Mouse (Mus musculus): Measurements from ENCODE around the gene Kdm4a.
A peak's percentile ranks its signal among the peaks of the same experiment; 100 is the strongest.

Kdm4a gene

DNA sequence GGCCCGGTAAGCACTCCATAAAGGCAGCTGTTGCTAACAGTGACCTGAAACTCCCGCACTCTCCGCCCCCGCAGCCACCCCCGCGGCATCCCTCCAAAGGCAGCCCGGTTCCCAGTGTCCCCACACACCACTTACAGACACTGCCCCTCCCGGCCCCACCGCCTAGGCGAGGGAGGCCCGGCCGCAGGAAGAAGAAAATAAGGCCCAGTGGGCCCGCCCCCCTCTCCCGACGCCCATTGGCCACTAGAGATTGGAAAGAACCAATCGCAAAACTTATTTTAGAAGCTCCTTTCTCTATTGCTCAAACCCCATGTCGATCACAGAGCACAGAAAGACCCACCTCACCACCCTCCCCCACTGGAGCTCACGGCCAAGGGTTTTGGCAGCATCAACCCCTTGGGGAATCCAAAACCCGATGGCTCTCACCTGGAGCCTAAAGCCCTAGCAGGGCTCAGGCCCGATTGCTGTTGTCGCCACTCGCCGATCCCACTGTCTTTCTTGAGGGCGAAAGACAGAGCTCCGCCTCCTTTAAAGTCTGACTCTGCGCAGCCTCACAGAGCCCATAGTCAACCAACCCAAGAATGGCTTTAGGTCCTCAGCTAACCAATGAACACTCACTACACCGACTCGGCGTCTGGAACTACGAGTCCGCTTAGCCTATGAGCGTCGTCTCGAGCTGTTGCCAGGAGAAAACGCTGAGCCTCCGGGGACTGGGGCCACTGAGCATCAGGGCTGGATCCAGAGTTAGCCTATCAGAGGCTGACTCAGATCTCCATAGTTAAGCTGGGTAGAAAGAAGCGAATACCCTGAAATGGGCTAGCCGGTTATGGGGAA is at the start of gene Kdm4a:
Kdm4a (minus strand) TSS at position 577 of the 834 bp plus-strand sequence.
- DNase-seq = peak; percentile 98

DNA sequence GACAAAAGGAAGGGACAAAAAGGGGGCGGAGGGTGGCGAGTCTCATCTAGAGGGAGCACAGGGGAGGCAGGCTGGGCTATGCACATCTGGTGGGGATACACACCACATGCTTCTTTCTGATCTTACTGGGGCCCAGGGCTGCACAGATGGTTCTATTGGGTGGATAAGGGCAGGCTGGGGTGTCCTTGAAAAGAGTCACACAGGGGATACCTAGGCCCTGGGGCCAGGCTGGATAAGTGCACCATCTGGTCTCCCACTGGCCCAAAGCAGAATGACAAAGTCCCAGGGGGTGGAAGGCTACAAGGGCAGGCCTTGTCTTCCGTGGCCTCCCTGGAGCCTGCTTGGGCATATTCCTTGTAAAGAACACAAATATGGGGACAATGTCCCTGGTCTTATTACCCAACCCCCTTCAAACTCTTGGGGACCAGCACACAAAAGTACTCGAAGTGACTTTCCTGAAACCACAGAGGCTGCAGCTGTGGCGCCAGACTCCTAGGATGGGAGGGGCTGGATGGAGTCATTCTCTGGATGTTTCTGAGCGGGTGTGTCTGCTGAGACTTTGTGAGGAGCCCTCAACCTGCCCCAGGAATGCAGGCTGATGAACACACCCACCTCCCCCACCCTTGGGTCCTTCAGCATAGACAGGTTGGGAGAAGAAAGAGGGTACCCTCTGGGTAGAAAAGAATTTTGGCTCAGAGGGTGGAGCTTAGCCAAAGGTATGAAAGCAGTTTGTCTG is 49.4 kb upstream of the Kdm4a start:
- DNase-seq = no peak

DNA sequence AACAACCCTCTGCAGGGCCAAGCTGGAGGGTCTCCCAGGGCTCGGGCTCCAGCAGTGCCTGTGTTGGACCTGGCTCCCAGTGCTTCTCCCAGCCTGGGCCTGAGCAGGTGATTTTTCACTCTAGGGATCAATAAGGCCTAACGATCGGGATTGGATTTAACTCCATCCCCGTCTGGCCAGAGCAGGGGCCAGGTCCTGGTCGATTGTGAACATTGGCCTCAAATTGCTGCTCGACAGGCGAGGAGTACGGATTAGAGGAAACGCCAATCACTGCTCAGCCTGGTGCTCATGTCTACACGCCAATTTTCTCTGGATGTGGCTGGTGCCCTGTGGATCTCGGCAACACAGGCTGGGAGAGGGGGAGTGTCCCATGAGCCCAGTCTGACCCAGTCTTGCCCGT is 47.6 kb upstream of the Kdm4a start:
- no peak for DNase-seq

DNA sequence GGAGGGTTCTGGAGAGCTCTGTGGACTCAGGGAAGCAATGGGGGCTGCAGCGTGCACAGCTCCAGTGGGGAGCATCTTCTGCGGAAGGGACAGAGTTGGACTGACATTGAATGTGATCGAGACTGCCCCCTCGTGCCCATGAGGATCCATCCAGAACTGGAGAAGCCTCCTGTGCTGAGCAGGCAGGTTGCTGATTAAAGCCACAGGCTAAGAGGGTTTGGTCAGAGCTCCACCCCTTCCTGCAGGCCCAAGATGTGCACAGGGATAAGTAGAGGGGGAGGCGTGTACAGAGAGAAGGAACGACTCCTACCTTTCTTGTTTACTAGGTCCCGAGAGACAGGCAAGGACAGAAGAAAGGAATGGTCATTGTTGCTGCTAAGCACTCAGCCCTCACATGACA is 41.4 kb upstream of the Kdm4a start:
- DNase-seq = peak; percentile 74

DNA sequence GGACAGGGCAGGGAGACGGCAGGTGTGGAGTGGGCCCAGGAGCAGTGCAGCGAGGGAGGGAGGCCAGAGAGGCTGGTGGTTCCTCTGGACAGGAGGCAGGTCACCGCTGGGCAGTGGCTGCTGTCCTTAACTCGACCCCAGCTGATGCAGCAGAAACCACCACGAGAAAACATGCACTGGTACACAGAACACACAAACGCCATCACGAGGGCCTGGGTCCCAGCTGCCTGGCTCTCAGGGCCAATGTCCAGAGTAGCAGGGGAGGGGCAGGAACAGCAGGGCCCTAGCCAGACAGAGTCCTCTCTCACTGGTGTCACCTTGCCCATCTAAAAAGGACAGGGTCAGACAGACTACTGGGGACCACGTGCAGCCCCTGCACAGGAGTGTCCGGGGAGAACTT is 40.9 kb upstream of the Kdm4a start:
- peak; percentile 61 for DNase-seq

DNA sequence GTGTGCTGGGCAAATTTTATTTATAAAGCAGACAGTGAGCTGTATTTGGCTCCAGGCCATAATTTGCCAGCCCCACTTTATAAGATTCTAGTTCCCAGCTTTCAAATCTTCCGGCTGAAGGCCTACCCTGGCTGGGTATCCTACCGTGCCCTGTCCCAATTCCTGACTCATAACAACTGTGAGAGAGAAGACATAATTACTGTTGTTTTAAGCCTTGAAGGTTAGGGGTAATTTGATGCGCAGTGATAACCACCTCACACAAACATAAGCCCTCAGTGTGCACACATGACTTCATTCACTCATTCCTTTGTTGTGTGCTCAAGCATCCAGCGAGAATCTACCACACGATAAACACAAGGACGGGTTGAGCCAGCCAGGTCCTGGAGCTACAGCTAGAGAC is 39.6 kb upstream of the Kdm4a start:
- DNase-seq = no peak

DNA sequence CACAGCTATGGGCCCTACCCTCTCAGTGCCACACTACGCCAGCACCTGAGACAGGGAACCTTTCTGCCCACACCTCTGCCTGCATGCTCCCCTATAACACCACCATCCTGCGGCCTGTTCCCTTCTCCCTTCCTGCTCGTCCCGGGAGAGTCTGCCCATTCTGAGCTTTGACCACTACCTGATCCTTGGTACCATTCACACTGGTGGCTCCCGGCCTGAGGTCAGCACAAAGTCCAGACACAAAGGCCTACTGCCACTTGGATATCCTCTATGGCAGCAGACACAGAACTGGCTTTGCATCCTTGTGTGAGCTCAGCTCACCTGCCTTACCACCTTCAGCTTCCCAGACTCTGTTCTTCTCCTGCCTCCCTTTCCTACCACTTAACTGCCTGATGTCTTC is 38.7 kb upstream of the Kdm4a start:
- peak; percentile 84 for DNase-seq

DNA sequence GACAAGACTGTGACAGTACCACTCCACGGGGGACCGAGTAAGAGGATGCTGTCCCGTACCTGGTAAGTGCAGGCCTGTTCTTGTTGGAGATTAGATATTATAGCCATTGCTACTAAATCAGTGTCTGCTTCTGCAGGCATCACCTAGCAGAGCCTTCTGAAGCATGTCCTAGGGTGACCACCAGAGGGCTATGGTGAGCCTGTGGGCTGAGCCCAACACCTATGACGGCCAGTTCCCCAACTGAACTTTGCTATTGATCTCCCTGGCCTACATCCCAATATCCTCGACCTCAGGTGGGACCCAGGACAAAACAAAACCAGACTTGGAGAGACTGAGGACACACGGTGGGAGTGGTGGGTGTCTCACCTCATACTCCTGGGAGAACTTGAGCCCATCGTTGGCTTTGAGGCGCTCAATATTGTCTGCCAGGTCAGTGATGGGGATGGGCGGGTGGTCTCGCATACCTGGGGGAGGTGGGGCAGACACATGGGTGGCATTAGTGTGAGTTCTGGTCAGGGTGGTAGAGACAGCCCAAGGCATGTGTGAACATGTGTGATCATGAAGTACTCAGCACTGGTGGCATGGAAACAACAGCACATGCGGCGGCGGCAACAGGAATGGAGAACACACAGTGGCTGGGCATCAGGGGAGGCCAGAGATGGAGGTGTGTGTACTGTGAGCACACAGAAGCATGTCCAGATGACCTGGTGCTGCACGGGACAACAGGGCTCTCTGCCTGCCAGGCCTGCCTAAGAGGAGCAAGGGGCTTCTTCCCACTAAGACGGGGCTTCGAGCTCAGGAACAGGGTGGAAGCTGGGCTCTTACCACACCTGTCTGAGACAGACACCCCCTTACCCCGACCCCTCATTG is 37.1 kb upstream of the Kdm4a start:
- peak; percentile 83 for DNase-seq

DNA sequence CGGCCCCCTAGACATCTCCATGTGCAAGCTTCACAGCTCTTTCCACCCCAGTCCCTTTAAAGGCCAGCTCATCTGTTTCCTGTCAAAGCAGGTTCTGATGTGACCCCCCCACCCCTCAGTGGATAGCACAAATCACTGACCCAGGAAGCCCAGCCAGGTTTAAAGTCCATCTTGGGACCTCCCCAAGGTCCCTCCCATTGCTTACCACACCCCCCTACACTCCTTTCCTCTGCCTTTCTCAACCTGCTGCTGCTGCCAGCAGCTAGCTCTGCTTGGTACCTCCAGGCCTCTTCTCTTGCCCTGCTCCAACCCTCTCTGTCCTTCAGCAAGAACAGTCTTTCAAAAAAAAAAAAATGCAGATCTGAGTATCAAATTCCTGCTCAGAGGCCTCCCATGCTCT is 35.0 kb upstream of the Kdm4a start:
- DNase-seq = peak; percentile 75

DNA sequence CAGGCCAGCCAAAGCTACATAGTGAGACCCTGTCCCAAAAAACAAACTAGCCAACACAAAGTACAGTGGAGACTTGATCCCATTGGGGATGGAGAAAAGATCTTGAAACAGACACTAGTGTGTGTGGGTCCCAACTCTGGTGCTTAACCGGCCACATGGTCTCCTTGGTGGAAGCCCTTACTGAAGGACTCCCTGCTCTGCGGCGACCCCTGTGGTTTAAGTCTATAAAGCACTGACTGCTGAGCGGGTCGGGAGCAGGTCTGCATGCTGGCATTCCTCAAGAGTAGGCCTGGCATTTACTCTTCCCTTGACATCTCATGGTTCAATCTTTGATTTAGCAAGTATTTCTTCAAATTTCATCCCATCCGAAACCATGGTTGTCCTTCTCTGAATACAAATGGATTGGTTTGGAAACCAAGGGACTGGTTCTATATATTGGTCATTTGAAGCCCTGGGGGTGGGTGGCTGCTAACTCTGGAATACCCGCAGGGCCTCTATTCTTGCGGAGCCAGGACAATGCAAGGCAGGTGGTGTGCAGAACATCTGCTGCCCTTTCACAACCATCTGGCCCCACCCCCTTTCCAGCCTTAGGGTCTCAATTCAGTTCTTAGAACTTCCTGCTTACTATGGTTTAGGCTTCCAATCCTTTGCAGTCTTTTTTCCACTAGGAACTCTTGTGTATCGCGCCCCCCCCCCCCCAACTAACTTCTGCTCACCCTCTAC is 27.2 kb upstream of the Kdm4a start:
- no peak for DNase-seq

DNA sequence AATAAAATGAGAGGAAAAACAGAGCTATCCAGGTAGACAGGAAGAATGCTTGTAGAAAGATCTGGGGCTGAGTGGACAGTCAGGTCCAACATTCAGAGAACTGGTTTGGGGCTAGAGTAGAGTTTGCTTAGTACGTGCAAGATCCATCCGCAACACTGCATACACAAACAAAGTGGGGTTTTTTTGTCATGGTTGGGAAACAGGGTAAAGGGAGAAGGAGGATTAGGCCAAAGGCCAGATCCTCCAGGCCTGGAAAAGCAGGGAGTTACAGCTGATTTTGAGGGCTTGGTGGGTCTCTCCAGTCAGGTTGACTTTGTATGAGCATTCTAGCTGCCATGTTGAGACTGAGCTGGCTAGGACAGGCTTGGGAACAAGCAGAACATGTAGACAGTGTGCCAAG is 26.1 kb upstream of the Kdm4a start:
- DNase-seq = no peak

DNA sequence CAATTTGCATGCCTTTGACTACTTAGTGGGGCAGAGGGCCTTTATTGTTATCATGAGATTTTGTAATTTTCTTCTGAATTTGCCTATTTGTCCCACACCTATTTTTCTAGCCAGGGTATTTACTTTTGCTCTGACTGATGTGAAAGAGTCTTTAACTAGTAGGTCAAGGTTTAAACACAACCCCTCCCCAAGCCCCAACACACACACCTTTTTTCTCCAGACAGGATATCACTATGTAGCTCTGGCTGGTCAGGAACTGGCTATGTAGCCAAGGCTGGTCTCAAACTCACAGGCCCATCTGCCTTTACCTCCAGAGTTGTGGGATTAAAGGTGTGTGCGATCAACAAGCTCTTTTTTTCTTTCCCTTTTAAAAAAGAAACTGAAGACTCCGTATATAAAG is 19.2 kb upstream of the Kdm4a start:
- DNase-seq = no peak

DNA sequence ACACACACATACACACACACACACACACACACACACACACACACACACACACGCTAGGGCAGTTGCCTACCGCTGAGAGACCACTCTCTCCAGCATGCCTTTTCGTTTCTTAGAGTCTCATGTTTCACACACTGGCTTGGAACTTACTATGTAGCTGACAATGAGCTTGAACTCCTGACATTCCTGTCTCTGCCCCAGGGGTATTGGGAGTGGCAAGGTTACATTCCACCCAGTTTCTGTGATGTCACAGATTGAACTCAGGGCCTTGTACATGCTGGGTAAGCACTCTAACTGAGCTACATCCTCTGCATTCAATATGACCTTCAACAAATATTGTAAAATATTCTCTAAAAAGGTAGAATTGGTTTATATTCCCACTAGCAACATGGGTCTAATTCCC is 18.8 kb upstream of the Kdm4a start:
- no peak for DNase-seq

DNA sequence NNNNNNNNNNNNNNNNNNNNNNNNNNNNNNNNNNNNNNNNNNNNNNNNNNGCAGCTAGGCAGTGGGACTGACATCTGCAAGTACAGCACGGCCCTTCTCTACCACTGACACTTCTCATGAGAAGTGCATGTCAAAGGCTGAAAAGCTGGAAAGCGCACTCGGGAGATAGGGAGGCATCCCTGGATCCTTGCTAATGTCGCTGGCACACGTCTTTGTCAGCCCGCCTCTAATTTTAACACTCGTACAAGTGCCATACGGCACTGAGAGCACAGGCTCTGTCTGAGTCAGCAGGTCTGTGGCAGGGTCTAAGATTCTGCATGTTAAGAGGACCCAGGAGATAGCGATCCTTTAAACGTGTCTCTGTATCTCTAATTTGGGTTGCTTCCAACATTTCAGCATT is 16.3 kb upstream of the Kdm4a start:
- no peak for DNase-seq

DNA sequence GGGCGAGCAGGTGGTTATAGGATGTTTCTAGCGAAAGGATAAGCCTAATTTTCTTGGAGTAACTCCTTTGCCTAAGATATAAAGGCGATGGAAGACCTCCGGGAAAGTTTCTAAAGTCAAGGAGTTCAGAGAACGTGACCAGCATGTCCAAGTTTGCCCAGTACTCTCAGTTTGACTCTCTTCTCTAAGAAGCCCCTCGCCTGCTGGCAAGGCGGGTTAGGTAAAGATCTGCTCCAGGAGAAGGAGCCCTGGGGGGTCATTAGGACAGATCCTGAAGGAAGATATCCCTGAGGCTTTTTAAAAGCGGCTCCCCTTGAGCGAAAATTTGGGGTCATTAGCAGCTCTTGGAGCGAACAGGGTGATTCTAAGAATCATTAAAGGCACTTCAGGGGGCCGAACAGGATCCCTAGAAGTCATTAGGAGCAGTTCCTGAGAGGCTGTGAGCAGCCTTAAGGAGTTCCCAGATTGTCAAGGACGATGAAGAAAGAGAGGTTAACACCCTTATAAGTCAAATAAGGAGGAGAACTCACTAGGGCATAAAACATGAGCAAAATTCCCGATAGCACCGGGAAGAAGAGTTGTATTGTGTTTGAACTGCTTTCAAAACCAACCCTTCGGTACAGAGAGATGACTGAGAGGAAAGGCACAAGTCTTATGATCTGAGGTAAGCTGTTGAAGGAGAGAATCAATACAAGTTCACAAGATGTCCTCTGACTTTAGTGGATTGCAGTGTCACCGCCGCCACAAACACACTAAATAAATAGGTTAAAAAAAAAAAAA is 648 bp upstream of the Kdm4a start:
- no peak for DNase-seq

DNA sequence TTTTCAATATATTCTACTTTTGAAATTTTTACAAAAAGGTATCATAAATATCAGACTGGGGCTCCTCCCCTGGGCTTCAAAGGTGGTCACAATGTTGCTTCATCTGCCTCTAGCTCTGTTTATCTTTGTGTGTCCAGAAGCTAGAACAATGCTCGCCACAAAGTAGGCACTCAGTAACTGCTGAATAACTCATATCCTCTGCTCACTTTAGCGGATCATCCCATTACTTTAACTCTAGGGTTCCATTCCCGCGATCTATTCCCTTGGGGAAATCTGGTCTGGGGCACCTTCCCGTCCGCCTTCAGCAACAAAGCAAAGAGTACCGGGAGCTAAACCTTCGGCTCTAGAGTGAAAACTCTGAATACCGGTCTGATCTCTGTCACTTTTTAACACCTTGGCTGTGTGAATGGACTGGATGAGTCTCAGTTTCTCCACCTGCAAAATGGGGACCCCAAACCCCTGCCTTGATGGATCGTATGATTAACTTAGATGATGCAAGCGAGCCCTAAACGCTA is 834 bp downstream of the Kdm4a start:
- DNase-seq = no peak

DNA sequence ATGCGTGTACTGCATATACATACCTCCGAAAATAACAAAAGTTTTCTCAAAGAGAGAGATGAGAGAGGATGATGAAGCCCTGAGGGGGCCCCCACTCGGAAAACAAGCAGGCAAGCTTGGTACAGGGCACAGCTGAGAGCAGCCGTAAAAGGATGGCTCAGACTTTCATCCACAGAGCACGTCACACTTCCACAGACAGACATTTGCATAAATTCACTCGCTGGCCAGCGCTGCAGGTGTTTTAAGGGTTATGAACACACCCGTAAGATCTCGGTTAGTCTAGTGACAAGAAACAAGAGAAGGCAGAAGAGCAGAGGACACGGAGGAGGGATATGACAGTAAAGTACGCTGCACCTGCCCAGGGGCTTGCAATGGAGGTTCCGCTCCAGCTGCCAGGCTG is 7.4 kb downstream of the Kdm4a start:
- no peak for DNase-seq

DNA sequence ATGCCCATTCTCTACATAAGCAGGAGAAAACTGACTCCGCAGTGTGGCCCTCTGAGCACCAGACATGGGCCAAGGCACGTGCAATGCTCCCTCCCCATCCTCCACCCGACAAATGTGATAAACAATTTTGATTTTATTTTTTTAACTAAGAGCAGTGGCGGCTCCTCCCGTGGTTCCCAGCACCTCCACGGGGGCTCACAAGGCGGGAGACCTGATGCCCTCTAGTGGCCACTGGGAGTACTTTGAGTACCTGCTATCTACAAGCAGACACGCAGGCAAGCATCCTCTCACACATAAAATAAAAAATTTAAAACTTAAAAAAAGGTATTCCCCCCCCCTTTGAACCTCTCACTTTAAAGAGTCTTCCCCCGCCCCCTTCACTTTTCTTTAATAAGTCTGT is 8.8 kb downstream of the Kdm4a start:
- no peak for DNase-seq

DNA sequence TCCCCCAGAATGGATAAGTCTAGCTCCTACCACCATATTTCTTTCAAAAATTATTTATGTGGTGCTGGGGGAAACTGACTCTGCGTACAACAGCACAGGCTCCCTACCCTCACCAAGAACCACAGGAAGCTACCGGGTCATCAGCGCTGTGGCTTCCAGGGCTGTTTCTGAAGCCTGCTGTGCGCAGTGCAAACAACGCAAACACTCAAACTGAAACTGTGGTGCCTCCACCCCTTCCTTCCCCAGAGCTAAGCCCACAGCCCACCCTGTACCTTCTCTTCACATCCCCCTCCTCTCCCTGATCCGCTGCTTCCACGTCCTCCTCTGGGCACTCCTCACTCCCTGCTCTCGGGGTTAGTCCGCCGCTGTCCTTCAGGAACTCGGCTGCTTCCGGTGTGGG is 17.7 kb downstream of the Kdm4a start:
- DNase-seq = no peak

DNA sequence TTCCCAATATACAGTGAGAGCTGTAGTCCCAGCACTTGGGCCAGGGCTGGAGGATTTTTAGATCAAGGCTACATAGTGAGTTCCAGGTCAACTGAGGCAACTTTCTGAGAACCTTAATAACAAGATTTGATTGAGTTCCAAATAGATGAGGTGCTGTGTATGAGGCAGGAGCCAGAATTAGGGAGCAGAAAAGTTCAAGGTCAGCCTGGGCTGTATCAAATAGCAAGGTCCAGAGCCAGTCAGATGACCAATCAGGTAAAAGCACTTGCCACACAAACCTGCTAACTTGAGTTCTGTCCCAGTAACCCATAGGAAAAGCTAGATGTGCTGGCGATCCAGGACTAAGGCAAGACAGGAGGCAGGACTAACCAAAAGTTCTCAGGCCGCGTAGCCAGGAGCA is 22.2 kb downstream of the Kdm4a start:
- no peak for DNase-seq

DNA sequence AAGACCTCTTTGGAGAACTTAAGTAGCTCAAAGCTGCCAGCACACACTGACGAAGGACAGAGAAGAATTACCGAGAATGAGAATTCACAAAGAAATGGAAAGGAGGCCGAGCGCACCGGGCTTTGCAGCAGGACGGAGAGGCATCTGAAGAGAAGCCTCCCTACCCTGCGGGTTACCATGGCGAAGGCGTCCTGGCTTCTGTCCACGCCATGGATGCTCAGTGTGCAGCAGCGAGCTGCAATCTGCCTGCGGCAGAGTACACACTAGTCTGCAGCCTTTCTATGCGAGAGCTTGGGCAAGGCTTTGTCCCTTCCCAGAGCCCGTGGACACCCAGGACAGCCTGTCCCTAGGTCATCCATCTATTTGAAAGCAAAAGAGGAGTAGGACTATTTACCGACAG is 23.3 kb downstream of the Kdm4a start:
- no peak for DNase-seq

DNA sequence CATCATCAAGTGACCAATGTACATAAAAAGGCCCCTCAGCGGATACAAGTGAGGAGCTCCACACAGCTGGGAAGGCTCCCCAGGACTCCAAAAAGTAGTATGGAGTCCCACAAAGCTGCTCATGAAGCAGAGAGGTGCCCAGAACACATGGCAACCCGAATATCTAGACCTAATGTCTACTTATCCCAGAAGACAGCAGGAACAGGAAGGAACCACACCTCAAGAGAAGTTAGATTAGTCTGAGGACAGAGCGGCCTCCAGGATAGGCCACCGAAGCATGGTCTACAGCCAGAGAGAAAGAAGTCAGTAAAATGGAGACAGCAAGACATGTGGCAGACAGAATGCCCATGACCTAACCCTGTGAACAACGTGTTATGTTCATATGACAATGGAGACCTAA is 25.0 kb downstream of the Kdm4a start:
- no peak for DNase-seq
